11 mouse cellular contexts compared by ENCODE assay signal in the genomic region with DNA sequence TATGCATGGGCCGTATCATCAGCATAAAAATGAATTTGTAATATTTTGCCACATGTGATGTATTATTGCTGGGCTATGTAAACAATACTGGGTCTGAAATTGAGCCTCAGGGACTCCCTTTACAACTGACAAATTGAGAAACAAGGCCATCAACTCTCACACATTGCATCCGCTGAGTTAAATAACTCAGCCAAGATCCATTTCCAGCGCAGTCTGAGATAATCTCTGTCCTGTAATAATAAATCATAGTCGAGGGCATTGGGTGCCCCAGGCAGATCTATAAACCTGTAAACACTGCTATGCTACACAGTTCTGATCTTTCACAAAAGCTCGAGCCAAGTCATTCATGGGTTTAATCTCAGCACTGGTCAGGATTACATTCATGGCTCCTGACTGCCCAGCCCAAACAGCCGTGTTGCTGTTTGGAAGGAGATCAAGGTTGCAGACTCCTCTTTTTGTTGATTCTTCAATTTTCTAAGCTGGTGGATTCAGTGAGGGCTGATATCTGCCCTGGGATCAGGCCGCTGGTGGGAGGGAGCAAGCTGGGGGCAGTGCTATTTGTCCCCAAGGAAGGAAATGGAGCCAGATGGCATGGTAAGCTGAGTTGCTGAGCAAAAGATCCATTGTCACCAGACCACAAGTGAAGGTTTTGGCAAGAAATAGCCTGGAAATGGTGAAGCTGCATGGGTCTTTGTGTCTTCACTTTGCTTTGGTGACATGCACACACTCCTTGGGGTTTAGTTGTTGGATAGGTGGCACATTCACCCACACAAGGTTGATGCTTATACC.
A peak's percentile ranks its signal among the peaks of the same experiment; 100 is the strongest.
DNase-seq lines count a peak whose midpoint lies in the region; ATAC-seq lines count a peak whose summit lies in the region.
"Had no signal": no experiment of that assay in that cellular context is flagged by ENCODE, and none has a peak within 500 bp of the region (broad histone marks: within the 10 kb centered on the region; RNA-seq: fewer than 3 reads in every experiment).

No protein-coding gene starts in this region.

- no peak overlapping the region for H3K4me2 ChIP-seq in lung, embryonic 16.5 days (ENCODE audit: low read depth, low read length)
- H3K4me2 ChIP-seq in intestine, embryonic 15.5 days (replicated peaks): no peak overlapping the region
- no peak overlapping the region for H3K4me2 ChIP-seq in neural tube, embryonic 15.5 days
- H3K4me2 ChIP-seq: liver, embryonic 13.5 days had no signal

- WGBS in lung, embryonic 16.5 days: 38% methylated on average over 7 of the region's 7 CpGs
- WGBS in intestine, embryonic 15.5 days: 40% methylated on average over 7 of the region's 7 CpGs
- WGBS in neural tube, embryonic 15.5 days: 23% methylated on average over 7 of the region's 7 CpGs

- DNase-seq in lung, adult 18-20 months: no peak
- DNase-seq in fat pad, adult 2 months (ENCODE audit: extremely low read depth, low read depth, low spot score): peak; percentile 67
- no peak for DNase-seq in layer of hippocampus, adult 9-11 months
- DNase-seq: cerebellum, adult 9-10 months; liver, embryonic 13.5 days; thymus, postnatal 36 days had no signal

- H3K9me3 ChIP-seq in lung, embryonic 16.5 days (ENCODE audit: control insufficient read depth, low read length): no peaks in the 10 kb centered on the region
- no peaks in the 10 kb centered on the region for H3K9me3 ChIP-seq in intestine, embryonic 15.5 days
- no peaks in the 10 kb centered on the region for H3K9me3 ChIP-seq in neural tube, embryonic 15.5 days (replicated peaks)
- H3K9me3 ChIP-seq: liver, embryonic 13.5 days had no signal

- H3K4me3 ChIP-seq in lung, embryonic 16.5 days (ENCODE audit: low read length): no peak overlapping the region
- no peak overlapping the region for H3K4me3 ChIP-seq in intestine, embryonic 15.5 days (replicated peaks)
- no peak overlapping the region for H3K4me3 ChIP-seq in neural tube, embryonic 15.5 days (replicated peaks)
- H3K4me3 ChIP-seq: liver, embryonic 13.5 days had no signal

- no peaks in the 10 kb centered on the region for H3K36me3 ChIP-seq in lung, embryonic 16.5 days (ENCODE audit: control insufficient read depth, insufficient read depth, low read length)
- no peaks in the 10 kb centered on the region for H3K36me3 ChIP-seq in intestine, embryonic 15.5 days
- H3K36me3 ChIP-seq in neural tube, embryonic 15.5 days: no peaks in the 10 kb centered on the region
- H3K36me3 ChIP-seq: liver, embryonic 13.5 days had no signal

- H3K27me3 ChIP-seq in lung, embryonic 16.5 days (ENCODE audit: control insufficient read depth, insufficient read depth, low read depth, low read length): no peaks in the 10 kb centered on the region
- H3K27me3 ChIP-seq in intestine, embryonic 15.5 days (replicated peaks): no peaks in the 10 kb centered on the region
- H3K27me3 ChIP-seq in neural tube, embryonic 15.5 days (replicated peaks): 0 out of 2 replicates have a peak, but pooled peaks cover 6% of the 10 kb centered on the region
- H3K27me3 ChIP-seq: liver, embryonic 13.5 days had no signal

- H3K9ac ChIP-seq in lung, embryonic 16.5 days (ENCODE audit: low read length): no peak overlapping the region
- H3K9ac ChIP-seq in intestine, embryonic 15.5 days: no peak overlapping the region
- H3K9ac ChIP-seq in neural tube, embryonic 15.5 days (replicated peaks): no peak overlapping the region
- H3K9ac ChIP-seq: liver, embryonic 13.5 days had no signal

- peak overlapping the region; percentile 68 for H3K27ac ChIP-seq in lung, embryonic 16.5 days (ENCODE audit: low read length)
- H3K27ac ChIP-seq in intestine, embryonic 15.5 days: peak overlapping the region; percentile 59
- H3K27ac ChIP-seq in neural tube, embryonic 15.5 days (replicated peaks): peak overlapping the region; percentile 71
- H3K27ac ChIP-seq: liver, embryonic 13.5 days had no signal

- ATAC-seq in lung, embryonic 16.5 days (ENCODE audit: low read depth): no peak; the same call in 1 of the 2 replicates
- ATAC-seq in intestine, embryonic 15.5 days: 0 out of 2 replicates have a peak, but pooled peaks have one; percentile 17
- peak; percentile 83 for ATAC-seq in neural tube, embryonic 15.5 days (ENCODE audit: low FRiP score)
- no peak for ATAC-seq in megakaryocyte-erythroid progenitor cell, adult 5-6 weeks (replicated peaks; ENCODE audit: low FRiP score, low TSS enrichment, poor library complexity, severe bottlenecking)
- no peak for ATAC-seq in megakaryocyte, adult 5-6 weeks (ENCODE audit: poor library complexity, severe bottlenecking)

- H3K4me1 ChIP-seq in lung, embryonic 16.5 days (replicated peaks; ENCODE audit: control insufficient read depth, insufficient read depth, low read length): peaks cover 20% of the 10 kb centered on the region
- peaks cover 9% of the 10 kb centered on the region; the same call in 1 of the 2 replicates for H3K4me1 ChIP-seq in intestine, embryonic 15.5 days (replicated peaks)
- peaks cover 37% of the 10 kb centered on the region for H3K4me1 ChIP-seq in neural tube, embryonic 15.5 days
- H3K4me1 ChIP-seq: liver, embryonic 13.5 days had no signal

Comparison
In these comparisons a context has a peak if more than half of its experiments do, and no peak if none do; other contexts are left out.
1. ATAC-seq: peak in intestine, embryonic 15.5 days (single experiment) and neural tube, embryonic 15.5 days (single experiment); none in lung, embryonic 16.5 days (single experiment), megakaryocyte-erythroid progenitor cell, adult 5-6 weeks (single experiment) and megakaryocyte, adult 5-6 weeks (single experiment).
2. Peak in every context shown above with its lines, with median percentiles within 50 percentile points of each other: H3K27ac ChIP-seq.